Mouse (Mus musculus): ENCODE results near the gene Sp2.

Gene Sp2

GRCm38 (mm10) chr11:96908594-96908993, 74.2 kb downstream of the Sp2 start:
- no peak for DNase-seq (ENCODE audit: low read depth)

GRCm38 (mm10) chr11:96906431-96907161, 76.2 kb downstream of the Sp2 start:
- no peak for DNase-seq (ENCODE audit: low read depth)

Data from induced T-regulatory cell, adult 2 months (primary cell).